Mouse (Mus musculus): ENCODE data around the gene Rab3gap2.

DNA sequence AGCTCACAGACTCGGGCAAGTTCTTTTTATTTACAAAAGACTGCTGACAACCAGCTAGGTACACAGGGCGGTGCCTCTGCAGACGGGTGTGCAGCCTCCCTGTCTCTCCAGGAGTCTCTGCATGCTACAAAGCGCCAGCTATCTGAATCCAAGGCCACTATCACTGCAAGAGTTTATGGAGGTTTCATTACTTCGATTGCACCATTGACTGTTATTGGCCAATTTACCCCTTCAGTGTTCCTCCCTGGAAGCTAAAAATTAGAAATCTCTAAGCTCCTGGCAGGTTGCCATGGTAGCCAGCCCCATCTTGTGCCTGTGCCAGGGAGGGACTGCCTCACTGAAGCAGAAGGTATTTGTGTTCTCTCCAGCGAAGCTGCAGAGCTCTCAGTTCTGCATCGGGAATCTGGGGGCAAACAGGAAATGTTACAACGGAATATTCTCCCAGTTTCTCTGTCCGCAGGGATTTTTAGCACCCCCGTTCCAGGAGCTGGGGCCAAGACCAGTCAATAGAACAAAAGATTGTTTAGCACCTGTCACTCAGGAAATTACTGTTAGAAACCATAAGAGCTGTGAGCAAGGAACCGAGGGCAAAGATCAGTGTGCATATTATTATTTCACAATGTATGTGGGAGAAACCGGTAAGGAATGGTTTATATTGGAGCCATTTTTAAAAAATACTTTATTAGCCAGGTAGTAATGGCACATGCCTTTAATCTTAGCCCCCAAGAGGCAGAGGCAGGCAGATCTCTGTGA lies 49.4 kb downstream of the Rab3gap2 start:
- TF ChIP-seq CTCF (IDR thresholded peaks at IDR 0.05; ENCODE audit: extremely low read depth, insufficient read length, insufficient replicate concordance, low read depth, low read length) (no peak), POLR2A (IDR thresholded peaks at IDR 0.05; ENCODE audit: low read depth, low read length) (no peak)
